Mouse (Mus musculus) kidney, embryonic 15.5 days (tissue): ENCODE measurements around the gene Rhox3c. TPM values are rescaled to one million over a fixed set of nuclear protein-coding genes. Genes with fewer than 3 reads are reported as not detected.
"Not testable (repeated sequence)": the region's sequence is repeated elsewhere in the genome, so short reads cannot be mapped to it uniquely, and the experiment has no call there.

ENCODE experiments used
- ATAC-seq: fragments of 200-750 bp; cut with Nextera tagmentation; replicated peaks from 2 replicates; pipeline ENCODE4 v1.8.0; 2017; ENCODE audit warnings: moderate TSS enrichment; ENCODE audit not compliant: low FRiP score
- H3K27ac ChIP-seq: fragments of 300-500 bp; sonication (generic); 2 replicates; pipeline ENCODE4 v1.5.1; 2015; ENCODE audit warnings: mild to moderate bottlenecking, inconsistent platforms
- H3K27me3 ChIP-seq: fragments of 300-500 bp; sonication (generic); 2 replicates; pipeline ENCODE4 v1.6.1; 2015; ENCODE audit warnings: inconsistent platforms
- H3K36me3 ChIP-seq: fragments of 300-500 bp; sonication (generic); 2 replicates; pipeline ENCODE4 v1.6.1; 2015; ENCODE audit warnings: inconsistent platforms
- H3K4me1 ChIP-seq: fragments of 300-500 bp; sonication (generic); 2 replicates; pipeline ENCODE4 v1.6.1; 2015; ENCODE audit warnings: inconsistent platforms
- H3K4me2 ChIP-seq: fragments of 300-500 bp; sonication (generic); 2 replicates; pipeline ENCODE4 v1.6.1; 2015; ENCODE audit warnings: moderate library complexity, mild to moderate bottlenecking, inconsistent platforms
- H3K4me3 ChIP-seq: fragments of 300-500 bp; sonication (generic); replicated peaks from 2 replicates; pipeline ENCODE4 v1.5.1; 2015; ENCODE audit warnings: mild to moderate bottlenecking, inconsistent platforms
- H3K9ac ChIP-seq: fragments of 300-500 bp; sonication (generic); 2 replicates; pipeline ENCODE4 v1.6.1; 2015; ENCODE audit warnings: mild to moderate bottlenecking, inconsistent platforms
- H3K9me3 ChIP-seq: fragments of 300-500 bp; sonication (generic); replicated peaks from 2 replicates; pipeline ENCODE4 v1.6.1; 2016; ENCODE audit warnings: inconsistent platforms
- WGBS: fragments of 180-500 bp; shearing (Covaris S2); methylation state at CpG from one replicate; pipeline ENCODE4 v1.1.7; 2015; ENCODE audit warnings: mixed read lengths; 5-methylcytosine and 5-hydroxymethylcytosine counted together
- polyA plus RNA-seq: library from polyadenylated mRNA; unstranded; fragments of >200 nt; fragmentation: Nextera tagmentation; extraction: Ambion mirVana; gene quantifications from 2 replicates; pipeline ENCODE4 v1.2.1, GENCODE M21; 2015

The Rhox3c gene
- not detected in 2 replicates for polyA plus RNA-seq

DNA sequence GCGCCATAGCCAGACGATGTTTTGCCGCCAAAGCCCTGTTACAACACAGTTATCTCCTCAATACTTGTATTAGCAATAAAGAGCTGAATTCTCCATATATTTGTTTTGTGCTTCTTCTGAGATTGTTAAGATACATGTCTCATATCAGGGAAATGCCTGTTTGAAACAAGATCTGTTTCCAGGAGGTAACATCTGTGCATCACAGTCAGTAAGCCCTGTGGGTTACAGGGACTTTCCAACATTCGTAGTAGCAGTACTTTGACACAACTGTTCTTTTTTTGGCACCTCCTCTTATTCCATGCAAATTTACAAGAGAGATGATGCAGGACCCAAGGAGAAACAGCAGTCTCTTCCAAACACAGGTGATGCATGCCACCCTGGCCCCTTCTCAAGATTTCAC is at the start of gene Rhox3c:
Rhox3c (plus strand) TSS at position 301 of the 400 bp plus-strand sequence.
- H3K27me3 ChIP-seq, H3K36me3 ChIP-seq, ATAC-seq, H3K27ac ChIP-seq, H3K4me1 ChIP-seq, H3K4me3 ChIP-seq, H3K4me2 ChIP-seq, H3K9me3 ChIP-seq, H3K9ac ChIP-seq: not testable (repeated sequence)
- WGBS = 86% methylated on average over 3 of the region's 4 CpGs

DNA sequence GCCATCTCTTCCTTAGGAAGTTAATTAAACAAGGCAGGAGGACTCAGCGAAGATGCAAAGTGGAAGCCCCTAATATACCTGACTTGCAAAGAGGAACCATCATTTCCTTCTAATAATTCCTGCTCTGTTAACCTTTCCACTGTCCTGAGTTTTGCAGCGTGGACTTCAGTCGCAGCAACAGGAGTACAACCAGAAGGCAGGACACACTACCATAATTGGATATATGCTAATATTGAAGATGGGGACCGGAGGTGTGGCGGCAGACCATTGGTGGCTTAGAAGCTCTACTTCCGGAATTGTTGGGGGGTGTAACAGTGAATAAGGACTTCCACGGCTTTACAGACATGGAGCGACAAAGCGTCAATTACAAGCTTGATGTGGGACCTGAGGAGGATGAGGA is 46.6 kb upstream of the Rhox3c start, which contains the start of gene Rhox2b:
Rhox2b (plus strand) TSS at position 301 of the 400 bp plus-strand sequence.
- H3K4me2 ChIP-seq = not testable (repeated sequence)
- no CpG with 5 or more reads among the region's 9 CpGs for WGBS

DNA sequence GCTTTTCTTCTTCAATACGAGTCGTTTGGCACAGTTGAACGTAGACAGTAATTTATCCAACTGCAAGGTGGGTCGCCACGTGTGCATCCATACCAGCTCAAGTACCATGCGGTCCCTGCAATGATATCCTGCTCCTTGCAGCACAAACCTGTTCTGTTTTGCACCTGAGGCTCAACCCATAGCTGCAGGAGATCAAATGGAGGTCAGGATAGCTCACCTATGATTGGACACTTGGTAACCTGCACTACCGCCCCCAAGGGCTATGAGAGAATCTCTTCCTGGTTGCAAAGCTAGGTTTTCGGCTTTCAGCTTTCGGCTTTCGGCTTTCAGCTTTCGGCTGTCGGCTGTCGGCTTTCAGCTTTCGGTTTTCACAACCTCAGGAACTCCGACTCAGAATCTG is 26.2 kb upstream of the Rhox3c start, which contains the start of gene Rhox4b:
Rhox4b (plus strand) TSS at position 301 of the 400 bp plus-strand sequence.
- not testable (repeated sequence) for H3K27me3 ChIP-seq, ATAC-seq

More for the DNA sequence above, 46.6 kb upstream of the Rhox3c start, which contains the start of gene Rhox2b:
- H3K9ac ChIP-seq, H3K9me3 ChIP-seq, H3K4me3 ChIP-seq, ATAC-seq, H3K27me3 ChIP-seq, H3K27ac ChIP-seq, H3K4me1 ChIP-seq, H3K36me3 ChIP-seq: not testable (repeated sequence)

DNA sequence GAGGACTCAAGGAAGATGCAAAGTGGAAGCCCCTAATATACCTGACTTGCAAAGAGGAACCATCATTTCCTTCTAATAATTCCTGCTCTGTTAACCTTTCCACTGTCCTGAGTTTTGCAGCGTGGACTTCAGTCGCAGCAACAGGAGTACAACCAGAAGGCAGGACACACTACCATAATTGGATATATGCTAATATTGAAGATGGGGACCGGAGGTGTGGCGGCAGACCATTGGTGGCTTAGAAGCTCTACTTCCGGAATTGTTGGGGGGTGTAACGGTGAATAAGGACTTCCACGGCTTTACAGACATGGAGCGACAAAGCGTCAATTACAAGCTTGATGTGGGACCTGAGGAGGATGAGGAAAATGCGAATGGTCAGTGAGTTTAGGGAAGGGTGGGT is 5.0 kb upstream of the Rhox3c start, which contains the start of gene Rhox2c:
Rhox2c (plus strand) TSS at position 301 of the 400 bp plus-strand sequence.
- not testable (repeated sequence) for H3K4me1 ChIP-seq, ATAC-seq, H3K4me2 ChIP-seq, H3K27me3 ChIP-seq, H3K36me3 ChIP-seq, H3K9ac ChIP-seq, H3K4me3 ChIP-seq, H3K27ac ChIP-seq, H3K9me3 ChIP-seq
- 96% methylated on average over 8 of the region's 10 CpGs for WGBS

More for the DNA sequence above, 26.2 kb upstream of the Rhox3c start, which contains the start of gene Rhox4b:
- H3K4me3 ChIP-seq, H3K9me3 ChIP-seq, H3K4me2 ChIP-seq, H3K9ac ChIP-seq, H3K27ac ChIP-seq, H3K4me1 ChIP-seq, H3K36me3 ChIP-seq: not testable (repeated sequence)
- WGBS = 90% methylated on average over 14 of the region's 15 CpGs

DNA sequence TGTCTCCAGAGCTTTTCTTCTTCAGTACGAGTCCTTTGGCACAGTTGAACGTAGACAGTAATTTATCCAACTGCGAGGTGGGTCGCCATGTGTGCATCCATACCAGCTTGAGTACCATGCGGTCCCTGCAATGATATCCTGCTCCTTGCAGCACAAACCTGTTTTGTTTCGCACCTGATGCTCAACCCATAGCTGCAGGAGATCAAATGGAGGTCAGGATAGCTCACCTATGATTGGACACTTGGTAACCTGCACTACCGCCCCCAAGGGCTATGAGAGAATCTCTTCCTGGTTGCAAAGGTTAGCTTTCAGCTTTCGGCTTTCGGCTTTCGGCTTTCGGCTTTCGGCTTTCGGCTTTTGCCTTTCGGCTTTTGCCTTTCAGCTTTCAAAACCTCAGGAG is 21.7 kb downstream of the Rhox3c start, which contains the start of gene Rhox4c:
Rhox4c (plus strand) TSS at position 301 of the 400 bp plus-strand sequence.
- not testable (repeated sequence) for H3K4me1 ChIP-seq, H3K9ac ChIP-seq, H3K4me2 ChIP-seq, H3K36me3 ChIP-seq, ATAC-seq, H3K27me3 ChIP-seq, H3K27ac ChIP-seq, H3K4me3 ChIP-seq, H3K9me3 ChIP-seq
- 92% methylated on average over 14 of the region's 14 CpGs for WGBS

DNA sequence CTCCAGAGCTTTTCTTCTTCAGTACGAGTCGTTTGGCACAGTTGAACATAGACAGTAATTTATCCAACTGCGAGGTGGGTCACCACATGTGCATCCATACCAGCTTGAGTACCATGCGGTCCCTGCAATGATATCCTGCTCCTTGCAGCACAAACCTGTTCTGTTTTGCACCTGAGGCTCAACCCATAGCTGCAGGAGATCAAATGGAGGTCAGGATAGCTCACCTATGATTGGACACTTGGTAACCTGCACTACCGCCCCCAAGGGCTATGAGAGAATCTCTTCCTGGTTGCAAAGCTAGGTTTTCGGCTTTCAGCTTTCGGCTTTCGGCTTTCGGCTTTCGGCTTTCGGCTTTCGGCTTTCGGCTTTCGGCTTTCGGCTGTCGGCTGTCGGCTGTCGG is 55.7 kb downstream of the Rhox3c start, which contains the start of gene Rhox4d:
Rhox4d (plus strand) TSS at position 301 of the 400 bp plus-strand sequence.
- not testable (repeated sequence) for H3K4me2 ChIP-seq, ATAC-seq, H3K36me3 ChIP-seq, H3K4me3 ChIP-seq, H3K9ac ChIP-seq, H3K27me3 ChIP-seq, H3K9me3 ChIP-seq, H3K4me1 ChIP-seq, H3K27ac ChIP-seq
- 96% methylated on average over 17 of the region's 18 CpGs for WGBS

Other genes with a start within 250 kb of the Rhox3c start
- gene Gm9, start 247.5 kb upstream of the Rhox3c start, polyA plus RNA-seq = not detected in 2 replicates
- gene Rhox1, start 236.3 kb upstream of the Rhox3c start, polyA plus RNA-seq = not detected in 2 replicates
- gene Rhox2a, start 213.6 kb upstream of the Rhox3c start, polyA plus RNA-seq = not detected in 2 replicates
- not detected in 2 replicates for gene Rhox3a, start 208.7 kb upstream of the Rhox3c start, polyA plus RNA-seq
- not detected in 2 replicates for gene Rhox4a, start 193.2 kb upstream of the Rhox3c start, polyA plus RNA-seq
- not detected in 2 replicates for gene Rhox3a2, start 78.6 kb upstream of the Rhox3c start, polyA plus RNA-seq
- not detected in 2 replicates for gene Rhox4a2, start 67.7 kb upstream of the Rhox3c start, polyA plus RNA-seq
- not detected in 2 replicates for gene Rhox2b, start 46.5 kb upstream of the Rhox3c start, polyA plus RNA-seq
- not detected in 2 replicates for gene Rhox4b, start 26.1 kb upstream of the Rhox3c start, polyA plus RNA-seq
- not detected in 2 replicates for gene Rhox2c, start 4.9 kb upstream of the Rhox3c start, polyA plus RNA-seq
- gene Rhox4c, start 21.8 kb downstream of the Rhox3c start, polyA plus RNA-seq = not detected in 2 replicates
- gene Rhox2d, start 34.8 kb downstream of the Rhox3c start, polyA plus RNA-seq = not detected in 2 replicates
- gene Rhox4d, start 55.8 kb downstream of the Rhox3c start, polyA plus RNA-seq = not detected in 2 replicates
- not detected in 2 replicates for gene Rhox2e, start 71.9 kb downstream of the Rhox3c start, polyA plus RNA-seq
- gene Rhox3e, start 83.4 kb downstream of the Rhox3c start, polyA plus RNA-seq = not detected in 2 replicates
- gene Rhox4e, start 98.8 kb downstream of the Rhox3c start, polyA plus RNA-seq = not detected in 2 replicates
- gene Rhox2f, start 112.8 kb downstream of the Rhox3c start, polyA plus RNA-seq = not detected in 2 replicates
- not detected in 2 replicates for gene Rhox3f, start 122.4 kb downstream of the Rhox3c start, polyA plus RNA-seq
- not detected in 2 replicates for gene Rhox4f, start 149.1 kb downstream of the Rhox3c start, polyA plus RNA-seq
- gene Rhox3g, start 170.0 kb downstream of the Rhox3c start, polyA plus RNA-seq = not detected in 2 replicates
- gene Rhox2g, start 184.9 kb downstream of the Rhox3c start, polyA plus RNA-seq = not detected in 2 replicates
- gene Rhox4g, start 192.7 kb downstream of the Rhox3c start, polyA plus RNA-seq = not detected in 2 replicates
- not detected in 2 replicates for gene Rhox3h, start 210.2 kb downstream of the Rhox3c start, polyA plus RNA-seq
- gene Rhox2h, start 214.7 kb downstream of the Rhox3c start, polyA plus RNA-seq = not detected in 2 replicates